Mouse (Mus musculus) neural tube, embryonic 13.5 days (tissue): ENCODE results near the gene Zmym6. TPM values are rescaled to one million over a fixed set of nuclear protein-coding genes. Genes with fewer than 3 reads are reported as not detected.
"Not testable (repeated sequence)": the region's sequence is repeated elsewhere in the genome, so short reads cannot be mapped to it uniquely, and the experiment has no call there.

ENCODE experiments used
- ATAC-seq: fragments of 200-750 bp; cut with Nextera tagmentation; 2 replicates; pipeline ENCODE4 v1.8.0; 2017; ENCODE audit warnings: low read depth, mild to moderate bottlenecking, moderate TSS enrichment, moderate library complexity
- H3K27ac ChIP-seq: fragments of 300-500 bp; sonication (generic); replicated peaks from 2 replicates; pipeline ENCODE4 v1.5.1; 2015; ENCODE audit warnings: moderate library complexity, mild to moderate bottlenecking, inconsistent platforms
- H3K27me3 ChIP-seq: fragments of 300-500 bp; sonication (generic); 2 replicates; pipeline ENCODE4 v1.6.1; 2015; ENCODE audit warnings: mild to moderate bottlenecking, inconsistent platforms
- H3K36me3 ChIP-seq: fragments of 300-500 bp; sonication (generic); 2 replicates; pipeline ENCODE4 v1.6.1; 2015; ENCODE audit warnings: mild to moderate bottlenecking, inconsistent platforms
- H3K4me1 ChIP-seq: fragments of 300-500 bp; sonication (generic); replicated peaks from 2 replicates; pipeline ENCODE4 v1.6.1; 2015; ENCODE audit warnings: inconsistent platforms
- H3K4me2 ChIP-seq: fragments of 300-500 bp; sonication (generic); 2 replicates; pipeline ENCODE4 v1.6.1; 2015; ENCODE audit warnings: inconsistent platforms, mild to moderate bottlenecking, moderate library complexity
- H3K4me3 ChIP-seq: fragments of 300-500 bp; sonication (generic); 2 replicates; pipeline ENCODE4 v1.5.1; 2015; ENCODE audit warnings: mild to moderate bottlenecking, inconsistent platforms
- H3K9ac ChIP-seq: fragments of 300-500 bp; sonication (generic); 2 replicates; pipeline ENCODE4 v1.6.1; 2015; ENCODE audit warnings: moderate library complexity, mild to moderate bottlenecking, inconsistent platforms
- H3K9me3 ChIP-seq: fragments of 300-500 bp; sonication (generic); 2 replicates; pipeline ENCODE4 v1.6.1; 2016; ENCODE audit warnings: inconsistent platforms
- WGBS: fragments of 180-500 bp; shearing (Covaris S2); methylation state at CpG from one replicate; pipeline ENCODE4 v1.1.7; 2015; 5-methylcytosine and 5-hydroxymethylcytosine counted together
- polyA plus RNA-seq: library from polyadenylated mRNA; unstranded; fragments of >200 nt; fragmentation: Nextera tagmentation; extraction: Ambion mirVana; gene quantifications from 2 replicates; pipeline ENCODE4 v1.2.1, GENCODE M21; 2015

Gene Zmym6
- polyA plus RNA-seq, 1 experiment from 2014 or later: 29.2 TPM

- Histone ChIP-seq H3K9ac (no peak overlapping the region), H3K4me2 (no peak overlapping the region), H3K9me3 (no peaks in the 10 kb centered on the region), H3K27me3 (no peaks in the 10 kb centered on the region; the same call in 1 of the 2 replicates), H3K4me3 (no peak overlapping the region), H3K27ac (no peak overlapping the region), H3K4me1 (peaks cover 22% of the 10 kb centered on the region), H3K36me3 (no peaks in the 10 kb centered on the region)
- ATAC-seq: no peak
- 69% methylated on average over 1 of the region's 1 CpGs for WGBS
Measured at GRCm38 (mm10) chr4:127074915-127075314, 2.3 kb upstream of the Zmym6 start.

- H3K4me1 ChIP-seq: peaks cover 22% of the 10 kb centered on the region
- ATAC-seq: no peak
- no peaks in the 10 kb centered on the region for H3K27me3 ChIP-seq
- H3K9me3 ChIP-seq: no peaks in the 10 kb centered on the region
- WGBS: 49% methylated on average over 1 of the region's 1 CpGs
- no peak overlapping the region for H3K4me2 ChIP-seq
- no peaks in the 10 kb centered on the region for H3K36me3 ChIP-seq
- no peak overlapping the region for H3K9ac ChIP-seq
- no peak overlapping the region for H3K4me3 ChIP-seq
- no peak overlapping the region for H3K27ac ChIP-seq
Measured at GRCm38 (mm10) chr4:127080806-127081205, 3.6 kb downstream of the Zmym6 start.

GRCm38 (mm10) chr4:127083131-127083530 lies 5.9 kb downstream of the Zmym6 start:
- Histone ChIP-seq H3K4me2 (no peak overlapping the region), H3K9me3 (no peaks in the 10 kb centered on the region)
- 87% methylated on average over 2 of the region's 2 CpGs for WGBS

GRCm38 (mm10) chr4:127085761-127086160 lies 8.6 kb downstream of the Zmym6 start:
- H3K9ac ChIP-seq: no peak overlapping the region
- H3K4me1 ChIP-seq: no peaks in the 10 kb centered on the region
- H3K4me3 ChIP-seq: no peak overlapping the region

More at GRCm38 (mm10) chr4:127083131-127083530, 5.9 kb downstream of the Zmym6 start:
- Histone ChIP-seq H3K4me1 (peaks cover 15% of the 10 kb centered on the region), H3K9ac (no peak overlapping the region), H3K27ac (no peak overlapping the region), H3K4me3 (no peak overlapping the region), H3K36me3 (peaks cover 4% of the 10 kb centered on the region; the same call in 1 of the 2 replicates), H3K27me3 (no peaks in the 10 kb centered on the region)
- no peak for ATAC-seq

GRCm38 (mm10) chr4:127091188-127091587 lies 14.0 kb downstream of the Zmym6 start:
- WGBS: 94% methylated on average over 1 of the region's 1 CpGs
- no peak for ATAC-seq
- Histone ChIP-seq H3K9me3 (no peaks in the 10 kb centered on the region), H3K4me3 (no peak overlapping the region), H3K27ac (no peak overlapping the region), H3K27me3 (no peaks in the 10 kb centered on the region), H3K4me1 (no peaks in the 10 kb centered on the region), H3K36me3 (peaks cover 38% of the 10 kb centered on the region), H3K9ac (no peak overlapping the region), H3K4me2 (no peak overlapping the region)

More at GRCm38 (mm10) chr4:127085761-127086160, 8.6 kb downstream of the Zmym6 start:
- no peaks in the 10 kb centered on the region for H3K9me3 ChIP-seq
- peaks cover 22% of the 10 kb centered on the region for H3K36me3 ChIP-seq
- ATAC-seq: no peak
- no peaks in the 10 kb centered on the region for H3K27me3 ChIP-seq
- no peak overlapping the region for H3K27ac ChIP-seq
- H3K4me2 ChIP-seq: no peak overlapping the region
- 95% methylated on average over 1 of the region's 1 CpGs for WGBS

GRCm38 (mm10) chr4:127095090-127095489 lies 17.9 kb downstream of the Zmym6 start:
- no peak overlapping the region for H3K27ac ChIP-seq
- no peaks in the 10 kb centered on the region for H3K4me1 ChIP-seq
- no peak overlapping the region for H3K9ac ChIP-seq
- no peak overlapping the region for H3K4me2 ChIP-seq
- H3K27me3 ChIP-seq: no peaks in the 10 kb centered on the region
- ATAC-seq: no peak
- H3K9me3 ChIP-seq: no peaks in the 10 kb centered on the region
- H3K36me3 ChIP-seq: peaks cover 16% of the 10 kb centered on the region
- no peak overlapping the region for H3K4me3 ChIP-seq
- WGBS: 89% methylated on average over 4 of the region's 4 CpGs

GRCm38 (mm10) chr4:127099552-127099951 lies 22.4 kb downstream of the Zmym6 start:
- H3K9me3 ChIP-seq: not testable (repeated sequence)

GRCm38 (mm10) chr4:127107566-127107965 lies 30.4 kb downstream of the Zmym6 start:
- peaks cover 62% of the 10 kb centered on the region for H3K36me3 ChIP-seq
- ATAC-seq: no peak

More at GRCm38 (mm10) chr4:127099552-127099951, 22.4 kb downstream of the Zmym6 start:
- not testable (repeated sequence) for H3K27ac ChIP-seq, H3K27me3 ChIP-seq, ATAC-seq, H3K4me2 ChIP-seq, H3K4me3 ChIP-seq, H3K9ac ChIP-seq, H3K4me1 ChIP-seq
- WGBS: 97% methylated on average over 1 of the region's 2 CpGs
- peaks cover 36% of the 10 kb centered on the region for H3K36me3 ChIP-seq

GRCm38 (mm10) chr4:127110570-127110969 lies 33.4 kb downstream of the Zmym6 start:
- ATAC-seq: no peak
- Histone ChIP-seq H3K27me3 (no peaks in the 10 kb centered on the region), H3K4me3 (no peak overlapping the region), H3K36me3 (peaks cover 57% of the 10 kb centered on the region), H3K9ac (no peak overlapping the region), H3K4me1 (no peaks in the 10 kb centered on the region), H3K9me3 (peaks cover 7% of the 10 kb centered on the region; the same call in 1 of the 2 replicates), H3K4me2 (no peak overlapping the region), H3K27ac (no peak overlapping the region)
- 83% methylated on average over 4 of the region's 4 CpGs for WGBS

More at GRCm38 (mm10) chr4:127107566-127107965, 30.4 kb downstream of the Zmym6 start:
- H3K27me3 ChIP-seq: no peaks in the 10 kb centered on the region
- 90% methylated on average over 4 of the region's 4 CpGs for WGBS
- no peaks in the 10 kb centered on the region for H3K4me1 ChIP-seq
- no peak overlapping the region for H3K4me3 ChIP-seq
- H3K27ac ChIP-seq: no peak overlapping the region
- H3K9me3 ChIP-seq: peaks cover 7% of the 10 kb centered on the region; the same call in 1 of the 2 replicates
- H3K9ac ChIP-seq: no peak overlapping the region
- no peak overlapping the region for H3K4me2 ChIP-seq

GRCm38 (mm10) chr4:127123391-127123790 lies 46.2 kb downstream of the Zmym6 start, which contains the start of gene Tmem35b:
Gene Tmem35b (plus strand): TSS chr4:127123691.
- no peak within 1 kb of the TSS for H3K4me3 ChIP-seq
- peaks cover 17% of the 10 kb centered on the region for H3K4me1 ChIP-seq
- H3K9me3 ChIP-seq: no peaks in the 10 kb centered on the region
- H3K27ac ChIP-seq: no peak within 1 kb of the TSS
- no peak within 1 kb of the TSS for H3K9ac ChIP-seq
- no peak for ATAC-seq
- WGBS: 96% methylated on average over 5 of the region's 5 CpGs
- peaks cover 10% of the 10 kb centered on the region for H3K36me3 ChIP-seq
- H3K4me2 ChIP-seq: no peak within 1 kb of the TSS
- H3K27me3 ChIP-seq: no peaks in the 10 kb centered on the region

- Histone ChIP-seq H3K9me3 (no peaks in the 10 kb centered on the region), H3K27me3 (no peaks in the 10 kb centered on the region), H3K27ac (no peak overlapping the region), H3K4me2 (no peak overlapping the region), H3K4me1 (peaks cover 17% of the 10 kb centered on the region), H3K9ac (no peak overlapping the region), H3K36me3 (peaks cover 17% of the 10 kb centered on the region), H3K4me3 (no peak overlapping the region)
- no peak for ATAC-seq
- WGBS: 93% methylated on average over 1 of the region's 1 CpGs
Measured at GRCm38 (mm10) chr4:127124331-127124730, 47.1 kb downstream of the Zmym6 start.

GRCm38 (mm10) chr4:127125834-127126463 lies 48.8 kb downstream of the Zmym6 start:
- Histone ChIP-seq H3K27me3 (no peaks in the 10 kb centered on the region), H3K27ac (0 out of 2 replicates have a peak overlapping the region, but pooled peaks have one; percentile 28)

More at GRCm38 (mm10) chr4:127125834-127126463, 48.8 kb downstream of the Zmym6 start:
- Histone ChIP-seq H3K4me1 (peaks cover 17% of the 10 kb centered on the region), H3K9me3 (no peaks in the 10 kb centered on the region), H3K9ac (peak overlapping the region; percentile 84), H3K4me3 (peak overlapping the region; percentile 67), H3K4me2 (peak overlapping the region; percentile 81), H3K36me3 (peaks cover 17% of the 10 kb centered on the region)
- WGBS: under 1% methylated on average over 35 of the region's 35 CpGs
- peak; percentile 97 for ATAC-seq
